Mouse (Mus musculus) c-Kit-positive CD71-positive TER-119-positive erythroid progenitor cells, embryonic 14.5 days (primary cell): Measurements from ENCODE around the gene Gnai1.
"Not testable (repeated sequence)": the region's sequence is repeated elsewhere in the genome, so short reads cannot be mapped to it uniquely, and the experiment has no call there.

Source experiments
- DNase-seq: peaks from one replicate; pipeline ENCODE4 v3.0.0-alpha.2; 2013; ENCODE audit warnings: low spot score

Gnai1 gene

GRCm38 (mm10) chr5:18360281-18360819 lies at the start of gene Gnai1:
Gene Gnai1 (minus strand): TSS chr5:18360355.
- DNase-seq = no peak

- no peak for DNase-seq
These were observed 7.7 kb upstream of the Gnai1 start for GRCm38 (mm10) chr5:18367864-18368263.

GRCm38 (mm10) chr5:18365460-18365859 lies 5.3 kb upstream of the Gnai1 start:
- no peak for DNase-seq

GRCm38 (mm10) chr5:18360956-18361355 lies 801 bp upstream of the Gnai1 start:
- no peak for DNase-seq

DNA sequence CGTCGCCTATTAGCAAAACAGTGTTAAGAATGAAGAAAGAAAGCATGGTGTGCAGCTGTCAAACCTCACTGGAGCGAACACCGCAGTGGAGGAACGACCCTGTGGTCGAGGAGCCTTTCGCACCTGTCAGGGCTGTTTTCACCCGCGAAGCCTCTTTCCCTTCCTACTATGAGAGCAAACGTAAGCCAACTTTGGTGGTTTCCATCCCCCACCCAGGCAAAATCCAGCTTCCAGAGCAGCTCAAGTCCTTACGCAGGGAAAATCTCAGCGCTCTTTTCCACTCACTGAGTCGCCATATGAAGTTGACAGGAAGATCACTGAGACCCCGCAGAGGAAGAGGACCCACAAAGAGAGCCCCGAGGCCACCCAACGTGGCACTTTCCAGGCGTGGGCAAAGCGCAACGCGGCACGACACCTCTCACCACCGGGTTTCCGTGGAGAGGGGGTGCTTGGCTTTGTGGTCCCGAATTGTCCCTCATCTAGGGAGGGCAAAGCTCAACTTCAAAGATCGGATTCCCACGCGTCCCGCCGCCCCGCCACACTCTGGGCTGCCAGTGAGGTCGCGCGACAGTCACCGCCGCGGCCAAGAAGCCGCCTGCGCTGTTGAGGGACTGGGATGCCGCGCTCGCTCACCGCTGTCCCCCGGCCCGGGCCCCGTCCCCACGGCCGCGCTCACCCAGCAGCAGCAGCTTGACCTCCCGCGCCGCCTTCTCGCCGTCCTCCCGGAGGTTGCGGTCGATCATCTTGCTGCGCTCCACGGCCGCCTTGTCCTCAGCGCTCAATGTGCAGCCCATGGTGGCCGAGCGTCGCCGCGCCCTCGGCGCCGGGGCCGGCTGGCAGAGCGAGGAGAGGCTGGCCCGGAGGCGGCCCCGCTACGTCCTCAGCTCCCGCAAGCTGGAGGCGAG lies 527 bp downstream of the Gnai1 start:
- no peak for DNase-seq

DNA sequence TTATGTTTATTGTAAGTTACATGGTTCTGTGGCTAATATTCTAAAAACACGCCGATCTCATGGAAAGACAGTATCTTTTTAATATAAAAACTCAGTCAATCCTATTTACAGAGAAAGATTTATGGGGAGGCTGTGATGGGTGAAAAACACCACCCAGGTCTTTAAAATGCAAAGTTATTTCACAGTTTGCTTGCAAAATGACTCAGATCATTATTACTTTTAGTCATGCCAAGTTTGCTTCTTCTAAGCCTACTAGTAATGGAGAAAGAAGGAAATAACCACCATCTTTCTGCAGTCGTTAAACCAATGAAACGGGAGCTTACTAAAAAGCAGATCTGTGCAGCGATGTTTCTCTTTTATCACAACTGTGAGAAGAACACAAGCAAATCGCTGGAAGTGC lies 1.4 kb downstream of the Gnai1 start:
- no peak for DNase-seq

- no peak for DNase-seq
These were observed 2.0 kb downstream of the Gnai1 start for GRCm38 (mm10) chr5:18358191-18358590.

GRCm38 (mm10) chr5:18347297-18347696 lies 12.9 kb downstream of the Gnai1 start:
- DNase-seq = no peak

DNA sequence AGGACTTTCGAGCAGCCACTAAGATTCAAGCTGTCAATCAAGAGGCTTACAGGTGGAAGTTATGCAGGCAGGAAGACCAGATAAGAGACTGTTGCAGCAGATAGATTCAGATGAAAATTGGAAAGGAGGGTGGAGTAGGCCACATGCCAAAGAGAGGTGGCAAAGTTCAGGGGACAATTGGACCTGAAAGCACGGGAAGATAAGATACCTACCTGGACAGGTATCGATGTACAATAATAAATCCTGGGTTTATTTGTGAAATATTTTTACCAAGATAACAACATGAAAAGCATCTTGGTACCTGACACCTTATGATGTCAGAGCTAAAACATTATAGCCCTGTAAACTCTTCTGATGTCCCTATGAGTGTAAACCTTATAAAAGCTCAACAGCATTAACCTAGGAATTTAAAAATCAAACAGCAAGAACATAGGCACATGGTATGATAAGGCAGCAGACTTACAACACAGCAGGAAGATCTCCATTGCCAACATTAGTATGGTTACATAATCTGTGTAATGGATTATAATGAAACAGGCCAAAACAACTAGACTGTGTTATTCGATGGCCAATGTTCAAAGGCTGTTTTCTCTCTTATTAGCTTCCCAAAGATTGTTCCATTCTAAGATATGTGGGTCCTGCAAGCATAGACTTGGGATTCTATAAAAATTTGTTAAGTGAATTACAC lies 16.6 kb downstream of the Gnai1 start:
- no peak for DNase-seq

DNA sequence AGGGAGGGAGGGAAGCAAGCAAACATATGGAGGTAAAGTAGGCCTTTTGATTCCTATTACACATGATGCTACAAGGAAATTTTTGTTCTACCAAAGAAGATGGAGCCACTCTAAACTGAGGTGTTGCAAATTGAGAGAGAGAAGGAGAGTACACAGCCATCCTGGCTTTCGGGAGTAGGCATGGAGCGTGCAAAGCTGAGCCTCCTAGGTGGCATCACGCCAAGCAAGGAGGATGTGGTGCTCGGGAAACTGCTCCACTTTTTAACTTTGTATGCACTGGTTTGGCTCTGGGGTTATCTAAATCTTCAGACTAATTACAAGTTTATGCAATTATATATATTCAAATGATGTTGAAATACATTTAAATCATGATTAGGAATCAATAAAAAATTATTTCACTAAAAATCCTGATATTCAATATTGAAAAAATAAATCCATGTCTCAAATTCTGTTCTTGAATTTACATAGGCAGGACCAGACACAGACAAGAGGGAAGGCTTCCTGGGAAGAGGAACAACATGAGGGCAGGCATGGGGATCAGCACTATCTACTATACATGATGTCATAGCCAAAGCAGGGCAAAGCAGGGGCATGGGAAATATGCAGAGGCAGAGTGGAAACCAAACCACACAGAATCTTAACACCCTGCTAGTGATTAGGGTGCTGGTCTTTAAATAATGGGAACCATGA lies 17.2 kb downstream of the Gnai1 start:
- DNase-seq = no peak

GRCm38 (mm10) chr5:18341876-18342275 lies 18.3 kb downstream of the Gnai1 start:
- DNase-seq = not testable (repeated sequence)

DNA sequence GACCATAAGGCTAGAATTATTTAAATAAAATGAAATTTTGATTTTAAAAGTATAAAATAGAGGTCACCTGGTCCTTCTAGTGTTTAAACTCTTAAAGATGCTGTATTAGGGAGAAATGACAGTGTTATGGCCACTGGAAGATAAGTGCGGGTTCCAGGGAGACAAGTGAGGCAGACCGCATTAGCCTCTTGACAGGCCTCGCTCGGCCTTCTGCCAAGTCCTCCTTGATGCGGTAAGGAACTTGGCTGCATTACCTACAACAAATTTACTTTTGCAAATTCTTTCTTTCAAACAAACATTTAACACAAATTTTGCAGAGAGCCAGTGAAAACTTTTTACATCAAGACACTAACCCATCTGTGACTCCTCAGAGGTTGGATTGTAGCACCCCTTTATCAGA lies 27.9 kb downstream of the Gnai1 start:
- DNase-seq = no peak

- DNase-seq = no peak
These were observed 29.4 kb downstream of the Gnai1 start for GRCm38 (mm10) chr5:18330726-18331125.

DNA sequence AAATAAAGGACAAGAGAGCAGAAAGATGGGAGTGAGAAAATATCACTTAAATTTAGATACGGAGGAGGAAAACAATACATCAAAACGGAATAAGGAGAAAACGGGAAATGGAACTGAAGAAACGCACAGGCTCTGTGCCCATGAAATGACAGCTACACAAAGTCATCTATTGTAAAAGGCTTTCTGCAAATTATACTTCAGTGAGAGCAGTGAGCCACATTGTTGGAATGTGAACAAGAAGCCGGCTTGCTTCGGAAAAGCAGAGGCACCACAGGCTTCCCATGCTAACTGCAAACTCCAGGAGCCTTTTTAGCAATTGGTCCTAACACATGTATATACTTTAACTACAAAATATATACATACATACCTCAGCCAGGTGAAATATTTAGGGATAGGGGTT lies 34.0 kb downstream of the Gnai1 start:
- no peak for DNase-seq

- DNase-seq = no peak
These were observed 36.6 kb downstream of the Gnai1 start for GRCm38 (mm10) chr5:18323534-18323933.

GRCm38 (mm10) chr5:18321661-18322060 lies 38.5 kb downstream of the Gnai1 start:
- DNase-seq = no peak

DNA sequence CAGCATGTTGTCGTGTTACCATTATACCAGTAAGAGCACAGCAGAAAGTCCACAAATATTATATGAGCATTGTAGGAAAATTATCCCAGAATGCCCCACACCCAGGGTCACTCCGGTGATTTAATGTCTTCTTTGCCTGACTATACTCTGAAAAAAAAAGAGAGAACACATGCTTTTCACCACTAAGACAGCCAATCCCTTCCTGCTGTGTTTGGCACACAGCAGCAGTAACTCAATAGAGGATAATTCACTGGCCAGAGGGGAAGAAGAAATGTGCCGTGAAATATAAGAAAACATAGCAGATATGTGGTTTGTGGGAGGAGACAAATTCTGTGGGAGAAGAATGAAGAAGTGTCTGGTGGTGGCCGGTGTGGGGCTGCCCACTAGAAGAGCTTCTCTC lies 41.3 kb downstream of the Gnai1 start:
- DNase-seq = no peak

GRCm38 (mm10) chr5:18307229-18307804 lies 52.8 kb downstream of the Gnai1 start:
- no peak for DNase-seq

DNA sequence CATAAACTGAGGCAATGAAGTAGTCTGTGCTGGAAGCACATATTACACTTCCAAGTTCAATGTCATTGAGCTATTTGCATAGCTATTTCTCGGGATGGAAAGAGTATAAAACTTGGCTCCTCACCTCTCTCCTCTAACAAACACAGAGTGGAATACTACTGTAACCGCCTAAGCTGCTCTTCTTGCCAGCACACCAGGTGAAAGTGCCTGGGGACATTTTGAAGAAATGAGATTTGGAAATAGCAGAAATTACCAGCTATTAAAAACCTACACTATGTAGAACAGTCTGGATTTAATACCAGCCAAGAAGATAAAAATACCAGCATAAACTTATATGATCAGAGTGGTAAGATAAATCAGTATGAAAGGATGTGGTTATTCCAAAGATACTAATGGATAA lies 63.6 kb downstream of the Gnai1 start:
- DNase-seq = no peak

GRCm38 (mm10) chr5:18292744-18293143 lies 67.4 kb downstream of the Gnai1 start:
- DNase-seq = no peak

GRCm38 (mm10) chr5:18289530-18289929 lies 70.6 kb downstream of the Gnai1 start:
- no peak for DNase-seq

GRCm38 (mm10) chr5:18288694-18289093 lies 71.5 kb downstream of the Gnai1 start:
- DNase-seq = no peak
